Mouse (Mus musculus) heart, embryonic 12.5 days (tissue): ENCODE data around the gene Nek11. TPM values are rescaled to one million over a fixed set of nuclear protein-coding genes. Genes with fewer than 3 reads are reported as not detected.
A peak's percentile ranks its signal among the peaks of the same experiment; 100 is the strongest.

Experiments used
- ATAC-seq: fragments of 200-750 bp; cut with Nextera tagmentation; 2 replicates; pipeline ENCODE4 v1.8.0; 2017; ENCODE audit warnings: moderate TSS enrichment, moderate library complexity; ENCODE audit not compliant: insufficient number of reproducible peaks, low FRiP score
- H3K27ac ChIP-seq: fragments of 300-500 bp; sonication (generic); 2 replicates; pipeline ENCODE4 v1.5.1; 2016; ENCODE audit warnings: mild to moderate bottlenecking, moderate library complexity; ENCODE audit not compliant: poor library complexity, severe bottlenecking
- H3K27me3 ChIP-seq: fragments of 300-500 bp; sonication (generic); replicated peaks from 2 replicates; pipeline ENCODE4 v1.6.1; 2016; ENCODE audit warnings: mild to moderate bottlenecking, moderate library complexity
- H3K36me3 ChIP-seq: fragments of 300-500 bp; sonication (generic); 2 replicates; pipeline ENCODE4 v1.6.1; 2016; ENCODE audit warnings: mild to moderate bottlenecking, moderate library complexity
- H3K4me1 ChIP-seq: fragments of 300-500 bp; sonication (generic); replicated peaks from 2 replicates; pipeline ENCODE4 v1.6.1; 2016; ENCODE audit warnings: mild to moderate bottlenecking
- H3K4me2 ChIP-seq: fragments of 300-500 bp; sonication (generic); 2 replicates; pipeline ENCODE4 v1.6.1; 2016; ENCODE audit warnings: mild to moderate bottlenecking, moderate library complexity
- H3K4me3 ChIP-seq: fragments of 300-500 bp; sonication (generic); 2 replicates; pipeline ENCODE4 v1.5.1; 2016; ENCODE audit warnings: mild to moderate bottlenecking
- H3K9ac ChIP-seq: fragments of 300-500 bp; sonication (generic); 2 replicates; pipeline ENCODE4 v1.6.1; 2016; ENCODE audit warnings: mild to moderate bottlenecking, moderate library complexity
- H3K9me3 ChIP-seq: fragments of 300-500 bp; sonication (generic); replicated peaks from 2 replicates; pipeline ENCODE4 v1.6.1; 2016; ENCODE audit warnings: mild to moderate bottlenecking, moderate library complexity
- WGBS: fragments of 180-500 bp; shearing (Covaris S2); methylation state at CpG from one replicate; pipeline ENCODE4 v1.1.7; 2016; 5-methylcytosine and 5-hydroxymethylcytosine counted together
- polyA plus RNA-seq: library from polyadenylated mRNA; unstranded; fragments of >200 nt; fragmentation: Nextera tagmentation; extraction: Ambion mirVana; gene quantifications from 2 replicates; pipeline ENCODE4 v1.2.1, GENCODE M21; 2016

Gene Nek11
- 0.10 TPM in 1 of 2 replicates, not detected in the other for polyA plus RNA-seq

GRCm38 (mm10) chr9:105395218-105395627, at the start of gene Nek11, which contains the start of gene Aste1:
TSS of gene Nek11 (minus strand) at chr9:105395524.
TSS of gene Aste1 (plus strand) at chr9:105395392.
- under 1% methylated on average over 44 of the region's 44 CpGs for WGBS
- Histone ChIP-seq H3K4me1 (peaks cover 29% of the 10 kb centered on the region), H3K27ac (peak within 1 kb of the TSS; percentile 95), H3K4me2 (peak within 1 kb of the TSS; percentile 75), H3K9ac (peak within 1 kb of the TSS; percentile 72), H3K36me3 (peaks cover 19% of the 10 kb centered on the region), H3K9me3 (no peaks in the 10 kb centered on the region), H3K27me3 (0 out of 2 replicates have a peak, but pooled peaks cover 4% of the 10 kb centered on the region), H3K4me3 (peak within 1 kb of the TSS; percentile 66)
- ATAC-seq, result peak; percentile 97

- Histone ChIP-seq H3K4me3 (no peak overlapping the region), H3K36me3 (peaks cover 40% of the 10 kb centered on the region), H3K27ac (no peak overlapping the region), H3K4me1 (no peaks in the 10 kb centered on the region), H3K27me3 (no peaks in the 10 kb centered on the region), H3K9ac (no peak overlapping the region), H3K4me2 (no peak overlapping the region), H3K9me3 (no peaks in the 10 kb centered on the region)
- ATAC-seq, result no peak
- 92% methylated on average over 6 of the region's 6 CpGs for WGBS
Measured at GRCm38 (mm10) chr9:105408549-105408948, 13.2 kb upstream of the Nek11 start.

GRCm38 (mm10) chr9:105394720-105395119, 604 bp downstream of the Nek11 start:
- Histone ChIP-seq H3K27me3 (0 out of 2 replicates have a peak, but pooled peaks cover 4% of the 10 kb centered on the region), H3K9ac (peak overlapping the region; percentile 47; the same call in 1 of the 2 replicates), H3K36me3 (peaks cover 19% of the 10 kb centered on the region), H3K4me3 (peak overlapping the region; percentile 66), H3K27ac (no peak overlapping the region), H3K4me1 (peaks cover 29% of the 10 kb centered on the region), H3K4me2 (peak overlapping the region; percentile 75), H3K9me3 (no peaks in the 10 kb centered on the region)
- no peak for ATAC-seq
- WGBS, result 11% methylated on average over 11 of the region's 11 CpGs

GRCm38 (mm10) chr9:105390616-105391015, 4.7 kb downstream of the Nek11 start:
- 47% methylated on average over 5 of the region's 5 CpGs for WGBS
- Histone ChIP-seq H3K9me3 (no peaks in the 10 kb centered on the region), H3K4me3 (no peak overlapping the region), H3K9ac (no peak overlapping the region), H3K36me3 (no peaks in the 10 kb centered on the region), H3K27me3 (0 out of 2 replicates have a peak, but pooled peaks cover 4% of the 10 kb centered on the region), H3K4me1 (peaks cover 5% of the 10 kb centered on the region; the same call in 1 of the 2 replicates), H3K27ac (no peak overlapping the region), H3K4me2 (no peak overlapping the region)
- ATAC-seq, result no peak

GRCm38 (mm10) chr9:105389289-105389688, 6.0 kb downstream of the Nek11 start:
- H3K27ac ChIP-seq, result no peak overlapping the region
- no peak overlapping the region for H3K4me3 ChIP-seq
- H3K9me3 ChIP-seq, result no peaks in the 10 kb centered on the region
- H3K36me3 ChIP-seq, result no peaks in the 10 kb centered on the region
- no peak overlapping the region for H3K4me2 ChIP-seq
- 16% methylated on average over 4 of the region's 4 CpGs for WGBS
- no peaks in the 10 kb centered on the region for H3K4me1 ChIP-seq
- ATAC-seq, result no peak
- H3K27me3 ChIP-seq, result 0 out of 2 replicates have a peak, but pooled peaks cover 4% of the 10 kb centered on the region
- H3K9ac ChIP-seq, result no peak overlapping the region

- Histone ChIP-seq H3K4me1 (no peaks in the 10 kb centered on the region), H3K9me3 (no peaks in the 10 kb centered on the region), H3K27ac (no peak overlapping the region), H3K4me3 (no peak overlapping the region), H3K9ac (no peak overlapping the region), H3K27me3 (no peaks in the 10 kb centered on the region), H3K36me3 (no peaks in the 10 kb centered on the region), H3K4me2 (no peak overlapping the region)
- ATAC-seq, result no peak
- 77% methylated on average over 5 of the region's 5 CpGs for WGBS
Measured at GRCm38 (mm10) chr9:105387403-105387802, 7.9 kb downstream of the Nek11 start.

GRCm38 (mm10) chr9:105379533-105380145, 15.7 kb downstream of the Nek11 start:
- H3K4me2 ChIP-seq, result no peak overlapping the region
- H3K4me3 ChIP-seq, result no peak overlapping the region
- H3K36me3 ChIP-seq, result no peaks in the 10 kb centered on the region
- 77% methylated on average over 8 of the region's 8 CpGs for WGBS
- H3K9me3 ChIP-seq, result no peaks in the 10 kb centered on the region
- no peak overlapping the region for H3K27ac ChIP-seq
- no peaks in the 10 kb centered on the region for H3K27me3 ChIP-seq
- no peaks in the 10 kb centered on the region for H3K4me1 ChIP-seq
- ATAC-seq, result no peak
- no peak overlapping the region for H3K9ac ChIP-seq

- no peaks in the 10 kb centered on the region for H3K4me1 ChIP-seq
- no peaks in the 10 kb centered on the region for H3K9me3 ChIP-seq
- WGBS, result 64% methylated on average over 3 of the region's 3 CpGs
- H3K4me3 ChIP-seq, result no peak overlapping the region
- no peak for ATAC-seq
- no peak overlapping the region for H3K4me2 ChIP-seq
- no peaks in the 10 kb centered on the region for H3K27me3 ChIP-seq
- H3K36me3 ChIP-seq, result no peaks in the 10 kb centered on the region
- no peak overlapping the region for H3K9ac ChIP-seq
- no peak overlapping the region for H3K27ac ChIP-seq
Measured at GRCm38 (mm10) chr9:105377622-105378021, 17.7 kb downstream of the Nek11 start.

- WGBS, result 69% methylated on average over 7 of the region's 7 CpGs
- no peak overlapping the region for H3K4me3 ChIP-seq
- H3K27me3 ChIP-seq, result no peaks in the 10 kb centered on the region
- no peaks in the 10 kb centered on the region for H3K4me1 ChIP-seq
- no peak for ATAC-seq
- no peaks in the 10 kb centered on the region for H3K36me3 ChIP-seq
- no peak overlapping the region for H3K27ac ChIP-seq
- no peaks in the 10 kb centered on the region for H3K9me3 ChIP-seq
- H3K9ac ChIP-seq, result no peak overlapping the region
- no peak overlapping the region for H3K4me2 ChIP-seq
Measured at GRCm38 (mm10) chr9:105376954-105377530, 18.3 kb downstream of the Nek11 start.

GRCm38 (mm10) chr9:105376411-105376810, 18.9 kb downstream of the Nek11 start:
- Histone ChIP-seq H3K4me1 (no peaks in the 10 kb centered on the region), H3K9me3 (no peaks in the 10 kb centered on the region), H3K4me2 (no peak overlapping the region), H3K27me3 (no peaks in the 10 kb centered on the region), H3K4me3 (no peak overlapping the region), H3K36me3 (no peaks in the 10 kb centered on the region), H3K9ac (no peak overlapping the region), H3K27ac (no peak overlapping the region)
- 63% methylated on average over 7 of the region's 7 CpGs for WGBS
- ATAC-seq, result no peak

GRCm38 (mm10) chr9:105374361-105374760, 21.0 kb downstream of the Nek11 start:
- Histone ChIP-seq H3K27me3 (no peaks in the 10 kb centered on the region), H3K4me1 (no peaks in the 10 kb centered on the region), H3K4me3 (no peak overlapping the region), H3K9me3 (no peaks in the 10 kb centered on the region), H3K4me2 (no peak overlapping the region), H3K27ac (no peak overlapping the region), H3K36me3 (no peaks in the 10 kb centered on the region), H3K9ac (no peak overlapping the region)
- no peak for ATAC-seq
- WGBS, result 53% methylated on average over 5 of the region's 5 CpGs
